Mouse (Mus musculus) embryonic facial prominence, embryonic 10.5 days (tissue): ENCODE results near the gene Dpp4. TPM values are rescaled to one million over a fixed set of nuclear protein-coding genes. Genes with fewer than 3 reads are reported as not detected.

Source experiments
- DNase-seq: peaks from one replicate; pipeline ENCODE4 v3.0.0-alpha.2; 2017; ENCODE audit warnings: low spot score
- H3K27ac ChIP-seq: fragments of 300-500 bp; sonication (generic); replicated peaks from 2 replicates; pipeline ENCODE4 v1.5.1; 2016; ENCODE audit warnings: mild to moderate bottlenecking
- H3K27me3 ChIP-seq: fragments of 300-500 bp; sonication (generic); replicated peaks from 2 replicates; pipeline ENCODE4 v1.6.1; 2016; ENCODE audit warnings: low read depth, mild to moderate bottlenecking; ENCODE audit not compliant: poor library complexity, severe bottlenecking
- H3K36me3 ChIP-seq: fragments of 300-500 bp; sonication (generic); replicated peaks from 2 replicates; pipeline ENCODE4 v1.6.1; 2016; ENCODE audit warnings: mild to moderate bottlenecking, moderate library complexity
- H3K4me1 ChIP-seq: fragments of 300-500 bp; sonication (generic); 2 replicates; pipeline ENCODE4 v1.6.1; 2016
- H3K4me3 ChIP-seq: fragments of 300-500 bp; sonication (generic); 2 replicates; pipeline ENCODE4 v1.5.1; 2016; ENCODE audit warnings: mild to moderate bottlenecking, moderate library complexity
- H3K9me3 ChIP-seq: fragments of 300-500 bp; sonication (generic); 2 replicates; pipeline ENCODE4 v1.6.1; 2016; ENCODE audit warnings: mild to moderate bottlenecking
- WGBS: fragments of 180-500 bp; shearing (Covaris S2); methylation state at CpG from one replicate; pipeline ENCODE4 v1.1.7; 2016; 5-methylcytosine and 5-hydroxymethylcytosine counted together
- polyA plus RNA-seq: library from polyadenylated mRNA; unstranded; fragments of >200 nt; fragmentation: Nextera tagmentation; extraction: Ambion mirVana; gene quantifications from 2 replicates; pipeline ENCODE4 v1.2.1, GENCODE M21; 2016

Gene Dpp4
- polyA plus RNA-seq, 1 experiment from 2014 or later: 0.25 TPM

- WGBS: 81% methylated on average over 11 of the region's 11 CpGs
- Histone ChIP-seq H3K27me3 (no peaks in the 10 kb centered on the region), H3K4me1 (no peaks in the 10 kb centered on the region)
These were observed 38.3 kb downstream of the Dpp4 start for GRCm38 (mm10) chr2:62373692-62374091.

GRCm38 (mm10) chr2:62370048-62370447 lies 42.0 kb downstream of the Dpp4 start:
- Histone ChIP-seq H3K4me3 (no peak overlapping the region), H3K4me1 (no peaks in the 10 kb centered on the region), H3K9me3 (no peaks in the 10 kb centered on the region), H3K27ac (no peak overlapping the region), H3K27me3 (no peaks in the 10 kb centered on the region), H3K36me3 (no peaks in the 10 kb centered on the region)
- DNase-seq: no peak
- 66% methylated on average over 2 of the region's 2 CpGs for WGBS

More at GRCm38 (mm10) chr2:62373692-62374091, 38.3 kb downstream of the Dpp4 start:
- Histone ChIP-seq H3K4me3 (no peak overlapping the region), H3K9me3 (no peaks in the 10 kb centered on the region), H3K27ac (no peak overlapping the region), H3K36me3 (no peaks in the 10 kb centered on the region)
- DNase-seq: no peak

GRCm38 (mm10) chr2:62368349-62369053 lies 43.5 kb downstream of the Dpp4 start:
- no peak for DNase-seq
- H3K27me3 ChIP-seq: no peaks in the 10 kb centered on the region
- no peaks in the 10 kb centered on the region for H3K9me3 ChIP-seq
- H3K27ac ChIP-seq: no peak overlapping the region
- 80% methylated on average over 5 of the region's 5 CpGs for WGBS
- H3K4me3 ChIP-seq: no peak overlapping the region
- no peaks in the 10 kb centered on the region for H3K36me3 ChIP-seq
- no peaks in the 10 kb centered on the region for H3K4me1 ChIP-seq

GRCm38 (mm10) chr2:62363606-62364005 lies 48.4 kb downstream of the Dpp4 start:
- Histone ChIP-seq H3K4me3 (no peak overlapping the region), H3K4me1 (no peaks in the 10 kb centered on the region), H3K27ac (no peak overlapping the region), H3K27me3 (no peaks in the 10 kb centered on the region), H3K9me3 (no peaks in the 10 kb centered on the region), H3K36me3 (no peaks in the 10 kb centered on the region)
- no peak for DNase-seq
- 84% methylated on average over 4 of the region's 4 CpGs for WGBS

- Histone ChIP-seq H3K36me3 (no peaks in the 10 kb centered on the region), H3K27me3 (no peaks in the 10 kb centered on the region), H3K4me3 (no peak overlapping the region), H3K9me3 (no peaks in the 10 kb centered on the region), H3K27ac (no peak overlapping the region), H3K4me1 (no peaks in the 10 kb centered on the region)
- 90% methylated on average over 9 of the region's 9 CpGs for WGBS
- no peak for DNase-seq
These were observed 49.8 kb downstream of the Dpp4 start for GRCm38 (mm10) chr2:62362211-62362610.

GRCm38 (mm10) chr2:62361514-62361913 lies 50.5 kb downstream of the Dpp4 start:
- DNase-seq: no peak
- H3K27me3 ChIP-seq: no peaks in the 10 kb centered on the region
- no peak overlapping the region for H3K27ac ChIP-seq
- WGBS: 86% methylated on average over 3 of the region's 3 CpGs
- no peak overlapping the region for H3K4me3 ChIP-seq
- H3K36me3 ChIP-seq: no peaks in the 10 kb centered on the region
- H3K4me1 ChIP-seq: no peaks in the 10 kb centered on the region
- no peaks in the 10 kb centered on the region for H3K9me3 ChIP-seq

- H3K36me3 ChIP-seq: no peaks in the 10 kb centered on the region
- H3K27me3 ChIP-seq: no peaks in the 10 kb centered on the region
- no peak overlapping the region for H3K27ac ChIP-seq
- H3K4me3 ChIP-seq: no peak overlapping the region
- H3K9me3 ChIP-seq: no peaks in the 10 kb centered on the region
- 85% methylated on average over 6 of the region's 6 CpGs for WGBS
- DNase-seq: no peak
- H3K4me1 ChIP-seq: no peaks in the 10 kb centered on the region
These were observed 51.2 kb downstream of the Dpp4 start for GRCm38 (mm10) chr2:62360872-62361271.

GRCm38 (mm10) chr2:62357259-62357658 lies 54.8 kb downstream of the Dpp4 start:
- Histone ChIP-seq H3K4me1 (no peaks in the 10 kb centered on the region), H3K27ac (no peak overlapping the region), H3K4me3 (no peak overlapping the region), H3K9me3 (no peaks in the 10 kb centered on the region), H3K27me3 (no peaks in the 10 kb centered on the region), H3K36me3 (no peaks in the 10 kb centered on the region)
- 84% methylated on average over 7 of the region's 7 CpGs for WGBS
- DNase-seq: no peak

GRCm38 (mm10) chr2:62356606-62357005 lies 55.4 kb downstream of the Dpp4 start:
- 89% methylated on average over 14 of the region's 14 CpGs for WGBS
- Histone ChIP-seq H3K4me1 (no peaks in the 10 kb centered on the region), H3K27me3 (no peaks in the 10 kb centered on the region), H3K36me3 (no peaks in the 10 kb centered on the region), H3K4me3 (no peak overlapping the region), H3K27ac (no peak overlapping the region), H3K9me3 (no peaks in the 10 kb centered on the region)
- DNase-seq: no peak

- 60% methylated on average over 6 of the region's 6 CpGs for WGBS
These were observed 56.3 kb downstream of the Dpp4 start for GRCm38 (mm10) chr2:62355766-62356165.

GRCm38 (mm10) chr2:62352035-62352434 lies 60.0 kb downstream of the Dpp4 start:
- DNase-seq: no peak
- Histone ChIP-seq H3K27me3 (no peaks in the 10 kb centered on the region), H3K9me3 (no peaks in the 10 kb centered on the region), H3K27ac (no peak overlapping the region), H3K36me3 (no peaks in the 10 kb centered on the region), H3K4me1 (no peaks in the 10 kb centered on the region), H3K4me3 (no peak overlapping the region)
- 82% methylated on average over 3 of the region's 3 CpGs for WGBS

More at GRCm38 (mm10) chr2:62355766-62356165, 56.3 kb downstream of the Dpp4 start:
- H3K27me3 ChIP-seq: no peaks in the 10 kb centered on the region
- H3K27ac ChIP-seq: no peak overlapping the region
- DNase-seq: no peak
- no peaks in the 10 kb centered on the region for H3K9me3 ChIP-seq
- H3K4me3 ChIP-seq: no peak overlapping the region
- H3K36me3 ChIP-seq: no peaks in the 10 kb centered on the region
- no peaks in the 10 kb centered on the region for H3K4me1 ChIP-seq

GRCm38 (mm10) chr2:62347762-62348161 lies 64.3 kb downstream of the Dpp4 start:
- WGBS: 92% methylated on average over 9 of the region's 9 CpGs
- no peak for DNase-seq

GRCm38 (mm10) chr2:62346771-62347170 lies 65.3 kb downstream of the Dpp4 start:
- Histone ChIP-seq H3K4me1 (no peaks in the 10 kb centered on the region), H3K9me3 (no peaks in the 10 kb centered on the region), H3K27ac (no peak overlapping the region), H3K27me3 (peaks cover 5% of the 10 kb centered on the region; the same call in 1 of the 2 replicates), H3K4me3 (no peak overlapping the region), H3K36me3 (no peaks in the 10 kb centered on the region)
- 38% methylated on average over 1 of the region's 1 CpGs for WGBS
- no peak for DNase-seq

More at GRCm38 (mm10) chr2:62347762-62348161, 64.3 kb downstream of the Dpp4 start:
- H3K36me3 ChIP-seq: no peaks in the 10 kb centered on the region
- no peaks in the 10 kb centered on the region for H3K4me1 ChIP-seq
- no peaks in the 10 kb centered on the region for H3K27me3 ChIP-seq
- H3K27ac ChIP-seq: no peak overlapping the region
- no peak overlapping the region for H3K4me3 ChIP-seq
- H3K9me3 ChIP-seq: no peaks in the 10 kb centered on the region
